Mouse (Mus musculus) stomach, postnatal 0 days (tissue): ENCODE results near the gene Mad1l1.

ENCODE experiments used
- CTCF ChIP-seq: IDR thresholded peaks from 2 replicates; pipeline ENCODE4 v1.5.1; 2016; ENCODE audit warnings: antibody characterized with exemption, low read depth, mild to moderate bottlenecking, moderate library complexity
- EP300 ChIP-seq: optimal IDR thresholded peaks from 2 replicates; pipeline ENCODE3; 2016; ENCODE audit warnings: antibody characterized with exemption

GRCm38 (mm10) chr5:140349882-140350281, 28.5 kb upstream of the Mad1l1 start:
- TF ChIP-seq CTCF (no peak), EP300 (no peak)
